Mouse (Mus musculus): ENCODE data around the gene Coq3.

- no peak for TF ChIP-seq GATA1 (IDR thresholded peaks at IDR 0.05; ENCODE audit: low read length)
- TF ChIP-seq TAL1 (IDR thresholded peaks at IDR 0.05; ENCODE audit: low read length) = no peak
These were observed 3.3 kb downstream of the Coq3 start for GRCm38 (mm10) chr4:21882806-21883205.
